Mouse (Mus musculus): ENCODE data around the gene Psmb8.

Gene Psmb8

GRCm38 (mm10) chr17:34247047-34247446 lies 49.5 kb downstream of the Psmb8 start:
- no peak for DNase-seq (ENCODE audit: low read depth in 1 of 2, low spot score in 2 of 2)

GRCm38 (mm10) chr17:34248764-34249163 lies 51.2 kb downstream of the Psmb8 start:
- DNase-seq (ENCODE audit: low read depth in 1 of 2, low spot score in 2 of 2) = no peak

- DNase-seq (ENCODE audit: low read depth in 1 of 2, low spot score in 2 of 2) = no peak
These were observed 51.8 kb downstream of the Psmb8 start for GRCm38 (mm10) chr17:34249361-34249760.

GRCm38 (mm10) chr17:34249878-34250277 lies 52.4 kb downstream of the Psmb8 start:
- no peak for DNase-seq (ENCODE audit: low read depth in 1 of 2, low spot score in 2 of 2)

Measured in monocyte, adult 2 months (primary cell).